Mouse (Mus musculus) embryonic facial prominence, embryonic 14.5 days (tissue): Measurements from ENCODE around the gene Pcgf2. TPM values are rescaled to one million over a fixed set of nuclear protein-coding genes. Genes with fewer than 3 reads are reported as not detected.

Source experiments
- ATAC-seq: fragments of 200-750 bp; cut with Nextera tagmentation; 2 replicates; pipeline ENCODE4 v1.8.0; 2017; ENCODE audit warnings: low read depth, moderate number of reproducible peaks, moderate TSS enrichment
- DNase-seq: peaks from one replicate; pipeline ENCODE4 v3.0.0-alpha.2; 2015; ENCODE audit warnings: low spot score
- H3K27ac ChIP-seq: fragments of 300-500 bp; sonication (generic); replicated peaks from 2 replicates; pipeline ENCODE4 v1.5.1; 2014; ENCODE audit warnings: low read depth, mild to moderate bottlenecking, low read length, moderate library complexity
- H3K27me3 ChIP-seq: fragments of 300-500 bp; sonication (generic); replicated peaks from 2 replicates; pipeline ENCODE4 v1.6.1; 2014; ENCODE audit warnings: low read length; ENCODE audit not compliant: control insufficient read depth, insufficient read depth
- H3K36me3 ChIP-seq: fragments of 300-500 bp; sonication (generic); 2 replicates; pipeline ENCODE4 v1.6.1; 2014; ENCODE audit warnings: low read length, mixed read lengths; ENCODE audit not compliant: control insufficient read depth, insufficient read depth
- H3K4me1 ChIP-seq: fragments of 300-500 bp; sonication (generic); 2 replicates; pipeline ENCODE4 v1.6.1; 2014; ENCODE audit warnings: antibody characterized with exemption, low read length; ENCODE audit not compliant: control insufficient read depth, insufficient read depth
- H3K4me2 ChIP-seq: fragments of 300-500 bp; sonication (generic); 2 replicates; pipeline ENCODE4 v1.6.1; 2014; ENCODE audit warnings: low read depth, mild to moderate bottlenecking, low read length, moderate library complexity, mixed read lengths
- H3K4me3 ChIP-seq: fragments of 300-500 bp; sonication (generic); 2 replicates; pipeline ENCODE4 v1.5.1; 2014; ENCODE audit warnings: low read depth, mild to moderate bottlenecking, low read length
- H3K9ac ChIP-seq: fragments of 300-500 bp; sonication (generic); 2 replicates; pipeline ENCODE4 v1.6.1; 2014; ENCODE audit warnings: low read depth, mild to moderate bottlenecking, low read length, moderate library complexity, mixed read lengths
- H3K9me3 ChIP-seq: fragments of 300-500 bp; sonication (generic); 2 replicates; pipeline ENCODE4 v1.6.1; 2016; ENCODE audit warnings: low read length; ENCODE audit not compliant: control insufficient read depth
- WGBS: fragments of 180-500 bp; shearing (Covaris S2); extraction: QIAGEN DNeasy Blood & Tissue Kit; methylation state at CpG from one replicate; pipeline ENCODE4 v1.1.7; 2014; 5-methylcytosine and 5-hydroxymethylcytosine counted together
- polyA plus RNA-seq: library from polyadenylated mRNA; unstranded; fragments of >200 nt; fragmentation: Nextera tagmentation; extraction: Ambion mirVana; gene quantifications from 2 replicates; pipeline ENCODE4 v1.2.1, GENCODE M21; 2014

The Pcgf2 gene
- 12.7 and 13.2 TPM in 2 replicates for polyA plus RNA-seq

DNA sequence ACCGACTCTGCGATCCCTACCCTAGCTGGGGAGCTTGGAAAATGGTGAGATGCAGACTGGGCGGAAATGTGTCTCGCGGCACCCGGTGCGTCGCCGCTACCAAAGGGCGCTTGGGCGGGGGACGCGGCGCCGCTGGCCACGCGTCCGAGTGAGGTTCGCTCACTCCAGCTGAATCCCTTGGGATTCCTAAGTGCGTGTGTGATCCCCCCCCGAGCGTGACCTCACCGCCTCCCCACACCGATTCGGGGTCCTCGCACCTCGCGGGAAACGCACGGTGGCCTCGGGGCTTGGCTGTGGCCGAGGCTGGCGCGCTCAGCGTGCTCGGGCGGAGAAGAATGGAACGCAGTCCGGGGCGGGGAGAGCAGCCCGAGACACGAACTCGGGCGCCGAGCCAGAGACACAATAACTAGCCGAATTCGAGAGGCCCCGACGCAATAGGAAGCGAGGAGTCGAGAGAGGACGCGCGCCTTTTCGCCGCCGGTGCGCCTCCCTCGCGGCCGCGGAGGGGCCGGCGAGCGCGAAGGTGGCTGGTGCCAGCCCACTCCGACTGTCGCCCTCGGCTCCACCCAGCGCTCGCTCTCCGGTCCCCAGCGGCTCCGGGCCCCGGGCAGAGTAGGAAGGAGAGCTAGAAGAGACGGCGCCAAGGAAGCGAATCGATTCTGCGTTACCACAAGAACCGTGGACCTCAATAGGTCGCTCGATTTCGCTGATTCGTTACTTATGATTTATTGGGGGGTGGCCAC lies at the start of gene Pcgf2:
Gene Pcgf2, minus strand, starts transcription at position 495 of the 743 bp plus-strand sequence.
- Histone ChIP-seq H3K4me1 (peaks cover 37% of the 10 kb centered on the region), H3K27me3 (no peaks in the 10 kb centered on the region), H3K9me3 (no peaks in the 10 kb centered on the region), H3K27ac (peak within 1 kb of the TSS; percentile 98), H3K4me3 (peak within 1 kb of the TSS; percentile 89), H3K36me3 (peaks cover 8% of the 10 kb centered on the region; the same call in 1 of the 2 replicates), H3K9ac (peak within 1 kb of the TSS; percentile 94), H3K4me2 (peak within 1 kb of the TSS; percentile 84)
- WGBS, result under 1% methylated on average over 81 of the region's 85 CpGs
- DNase-seq (peak; percentile 94), ATAC-seq (peak; percentile 5)

GRCm38 (mm10) chr11:97748496-97748895 lies 48.2 kb upstream of the Pcgf2 start:
- ATAC-seq, result no peak
- Histone ChIP-seq H3K9ac (no peak overlapping the region), H3K27ac (no peak overlapping the region), H3K9me3 (no peaks in the 10 kb centered on the region), H3K4me3 (no peak overlapping the region), H3K4me2 (no peak overlapping the region), H3K4me1 (peaks cover under 1% of the 10 kb centered on the region; the same call in 1 of the 2 replicates), H3K27me3 (no peaks in the 10 kb centered on the region), H3K36me3 (peaks cover 72% of the 10 kb centered on the region)
- WGBS, result 91% methylated on average over 5 of the region's 5 CpGs
- no peak for DNase-seq

DNA sequence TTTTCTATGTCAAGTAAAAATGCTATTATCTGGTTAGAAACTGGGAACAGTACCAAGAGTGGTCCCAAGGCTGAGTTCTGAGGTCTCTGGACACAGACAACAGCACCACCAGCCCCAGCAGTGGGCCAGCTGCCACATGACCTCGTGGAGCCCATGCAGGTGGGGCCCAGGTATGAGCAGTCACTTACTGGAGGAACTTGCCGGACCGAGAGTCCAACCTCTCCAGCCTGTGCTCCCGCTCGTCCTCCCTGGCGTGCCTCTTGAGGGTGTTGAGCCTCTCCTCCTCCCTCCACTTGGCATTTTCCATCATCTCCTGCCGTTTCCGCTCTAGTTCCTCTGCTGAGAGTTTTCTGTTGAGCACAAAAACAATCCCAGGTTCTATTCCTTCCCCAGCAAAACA lies 47.5 kb upstream of the Pcgf2 start:
- Histone ChIP-seq H3K36me3 (peaks cover 65% of the 10 kb centered on the region), H3K4me3 (no peak overlapping the region), H3K9me3 (no peaks in the 10 kb centered on the region), H3K27me3 (no peaks in the 10 kb centered on the region), H3K4me1 (peaks cover 7% of the 10 kb centered on the region), H3K27ac (no peak overlapping the region), H3K9ac (no peak overlapping the region), H3K4me2 (no peak overlapping the region)
- DNase-seq (no peak), ATAC-seq (no peak)
- WGBS, result 89% methylated on average over 8 of the region's 8 CpGs

- ATAC-seq, result no peak
Measured at GRCm38 (mm10) chr11:97745331-97745721, 45.0 kb upstream of the Pcgf2 start.

GRCm38 (mm10) chr11:97744718-97745330 lies 44.5 kb upstream of the Pcgf2 start:
- peak overlapping the region; percentile 79 for H3K4me3 ChIP-seq
- peaks cover 10% of the 10 kb centered on the region for H3K4me1 ChIP-seq
- peak overlapping the region; percentile 91 for H3K27ac ChIP-seq
- WGBS, result under 1% methylated on average over 21 of the region's 57 CpGs
- H3K9me3 ChIP-seq, result no peaks in the 10 kb centered on the region
- DNase-seq, result peak; percentile 100
- ATAC-seq, result peak; percentile 97
- no peaks in the 10 kb centered on the region for H3K27me3 ChIP-seq
- peak overlapping the region; percentile 83 for H3K4me2 ChIP-seq
- peaks cover 38% of the 10 kb centered on the region for H3K36me3 ChIP-seq
- peak overlapping the region; percentile 80 for H3K9ac ChIP-seq

More at GRCm38 (mm10) chr11:97745331-97745721, 45.0 kb upstream of the Pcgf2 start:
- peaks cover 7% of the 10 kb centered on the region for H3K4me1 ChIP-seq
- H3K4me2 ChIP-seq, result peak overlapping the region; percentile 41
- H3K9ac ChIP-seq, result no peak overlapping the region
- H3K36me3 ChIP-seq, result peaks cover 43% of the 10 kb centered on the region
- no peak overlapping the region for H3K27ac ChIP-seq
- peak overlapping the region; percentile 79 for H3K4me3 ChIP-seq
- WGBS, result 14% methylated on average over 12 of the region's 13 CpGs
- no peaks in the 10 kb centered on the region for H3K27me3 ChIP-seq
- no peaks in the 10 kb centered on the region for H3K9me3 ChIP-seq
- no peak for DNase-seq

- peaks cover 32% of the 10 kb centered on the region for H3K36me3 ChIP-seq
- under 1% methylated on average over 38 of the region's 63 CpGs for WGBS
- no peaks in the 10 kb centered on the region for H3K9me3 ChIP-seq
- no peaks in the 10 kb centered on the region for H3K27me3 ChIP-seq
- peak; percentile 20 for ATAC-seq
- peaks cover 10% of the 10 kb centered on the region for H3K4me1 ChIP-seq
- DNase-seq, result no peak
- H3K4me3 ChIP-seq, result peak within 1 kb of the TSS; percentile 79
- H3K4me2 ChIP-seq, result peak within 1 kb of the TSS; percentile 83
- peak within 1 kb of the TSS; percentile 80 for H3K9ac ChIP-seq
- H3K27ac ChIP-seq, result peak within 1 kb of the TSS; percentile 91
Measured at GRCm38 (mm10) chr11:97744063-97744717, 43.9 kb upstream of the Pcgf2 start, which contains the start of gene Pip4k2b. Gene Pip4k2b, minus strand, starts transcription at chr11:97744704.

DNA sequence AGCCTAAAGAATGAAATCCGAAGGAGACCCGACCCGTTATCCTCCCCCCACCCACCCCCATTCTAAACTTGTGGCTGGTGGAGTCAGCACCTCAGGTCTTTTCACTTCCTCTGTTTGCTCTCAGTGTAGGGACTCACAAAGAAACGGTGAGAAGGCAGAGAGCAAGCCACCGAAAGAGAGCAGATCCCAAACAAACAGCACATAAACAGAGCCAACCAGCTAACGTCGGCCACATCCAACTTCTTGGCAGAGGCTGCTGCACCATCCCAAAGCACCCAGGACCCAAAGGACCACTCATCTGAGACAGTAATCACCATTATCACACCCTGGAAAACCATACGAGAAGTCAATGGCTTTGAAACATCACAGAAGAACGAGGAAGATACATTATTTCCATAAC lies 43.1 kb upstream of the Pcgf2 start:
- peaks cover 10% of the 10 kb centered on the region for H3K4me1 ChIP-seq
- H3K4me3 ChIP-seq, result peak overlapping the region; percentile 79
- DNase-seq (no peak), ATAC-seq (no peak)
- no peaks in the 10 kb centered on the region for H3K9me3 ChIP-seq
- H3K36me3 ChIP-seq, result peaks cover 25% of the 10 kb centered on the region
- H3K27me3 ChIP-seq, result no peaks in the 10 kb centered on the region
- peak overlapping the region; percentile 85 for H3K27ac ChIP-seq
- H3K4me2 ChIP-seq, result peak overlapping the region; percentile 83
- H3K9ac ChIP-seq, result peak overlapping the region; percentile 80
- 25% methylated on average over 9 of the region's 9 CpGs for WGBS

DNA sequence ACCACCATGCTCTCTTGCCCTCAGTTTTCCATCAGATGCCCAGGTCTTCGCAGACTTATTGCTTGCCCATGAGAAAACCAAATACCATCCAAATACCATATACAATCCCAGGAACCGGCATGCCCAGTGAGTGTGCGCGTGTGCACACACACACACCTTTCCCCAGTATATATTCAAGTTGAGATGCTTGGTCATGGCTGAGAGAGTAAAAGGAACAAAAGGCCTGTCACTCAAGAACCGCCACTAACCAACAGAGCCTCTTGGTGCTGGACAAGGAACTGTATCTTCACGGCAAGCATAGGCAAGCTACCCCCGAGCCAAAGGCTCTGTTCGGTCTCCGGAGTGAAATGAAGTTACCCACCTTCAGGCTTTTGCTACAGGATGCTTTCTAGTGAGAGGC lies 42.3 kb upstream of the Pcgf2 start:
- no peak for ATAC-seq
- WGBS, result 71% methylated on average over 9 of the region's 9 CpGs

More for the DNA sequence above, 42.3 kb upstream of the Pcgf2 start:
- Histone ChIP-seq H3K9ac (peak overlapping the region; percentile 6; the same call in 1 of the 2 replicates), H3K4me3 (no peak overlapping the region), H3K4me2 (peak overlapping the region; percentile 83), H3K27me3 (no peaks in the 10 kb centered on the region), H3K36me3 (peaks cover 16% of the 10 kb centered on the region), H3K9me3 (no peaks in the 10 kb centered on the region), H3K27ac (no peak overlapping the region), H3K4me1 (peaks cover 10% of the 10 kb centered on the region)
- no peak for DNase-seq
